Mouse (Mus musculus) left cerebral cortex, adult 2 months (tissue): ENCODE measurements around the gene Sema7a. TPM values are rescaled to one million over a fixed set of nuclear protein-coding genes. Genes with fewer than 3 reads are reported as not detected.

Source experiments
- DNase-seq, 2 experiments: peaks; one replicate each; pipeline ENCODE4 v3.0.0; 2021 to 2022; ENCODE audit warnings: low spot score in 2 of 2, mixed read lengths in 1 of 2; ENCODE audit errors: extremely low spot score in 1 of 2
- H3K27ac ChIP-seq: fragments of 200-600 bp; 2 replicates; pipeline ENCODE4 v1.8.1; 2022
- H3K4me3 ChIP-seq: fragments of 200-600 bp; 2 replicates; pipeline ENCODE4 v1.8.1; 2022
- CTCF ChIP-seq: fragments of 200-600 bp; IDR thresholded peaks from 2 replicates; pipeline ENCODE4 v1.8.1; 2022; ENCODE audit warnings: antibody characterized with exemption, mild to moderate bottlenecking, moderate library complexity
- intact Hi-C: fragments of 180-260 bp; cut with DNase I; formaldehyde crosslinking; loops from one replicate; pipeline ENCODE4 v1.15.1; 2025
- total RNA-seq, 2 experiments: library from RNA; stranded (reverse); gene quantifications; 2 replicates each; pipeline ENCODE4 v1.2.3; 2021

Gene Sema7a
- total RNA-seq, 2 experiments from 2014 or later: 151 to 160 TPM

DNA sequence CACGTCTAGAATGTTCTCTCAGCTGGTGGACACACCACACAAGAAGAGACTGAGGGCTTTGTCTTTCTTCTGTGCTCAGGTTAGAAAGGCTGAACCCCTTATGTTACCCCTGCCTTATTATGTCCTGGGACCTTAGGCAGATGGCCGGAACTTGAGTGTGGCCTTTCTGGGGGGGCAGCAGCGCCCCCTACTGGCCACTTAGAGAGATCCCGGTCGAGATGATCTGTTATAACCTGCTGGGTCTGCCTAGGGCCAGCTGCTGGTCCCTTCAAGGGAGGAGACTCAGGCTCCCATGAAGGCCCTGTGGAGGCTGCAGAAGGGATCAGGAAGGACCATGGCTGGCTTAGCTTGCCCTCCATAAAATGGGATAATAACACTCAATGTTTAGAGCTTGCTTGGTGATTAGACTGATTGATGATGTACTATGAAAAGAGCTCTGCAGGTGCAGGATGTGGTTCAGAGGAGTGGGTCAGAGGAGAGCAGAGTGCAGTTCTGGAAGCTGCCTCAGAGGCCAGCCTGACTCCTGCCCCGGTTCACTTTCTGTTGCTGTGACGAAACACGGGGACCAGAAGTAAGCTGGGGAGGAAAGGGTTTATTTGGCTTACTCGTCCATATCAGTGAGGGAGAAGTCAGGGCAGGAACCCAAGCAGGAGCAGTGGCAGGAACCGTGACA lies 50.7 kb downstream of the Sema7a start:
- no peak for DNase-seq
- Histone ChIP-seq H3K4me3 (no peak overlapping the region), H3K27ac (no peak overlapping the region)
- peak; percentile 86 for TF ChIP-seq CTCF
- intact Hi-C loops: loop anchor here (1.0 kb wide), 1 partner anchor 55 kb away; no protein-coding TSS in a partner anchor

DNA sequence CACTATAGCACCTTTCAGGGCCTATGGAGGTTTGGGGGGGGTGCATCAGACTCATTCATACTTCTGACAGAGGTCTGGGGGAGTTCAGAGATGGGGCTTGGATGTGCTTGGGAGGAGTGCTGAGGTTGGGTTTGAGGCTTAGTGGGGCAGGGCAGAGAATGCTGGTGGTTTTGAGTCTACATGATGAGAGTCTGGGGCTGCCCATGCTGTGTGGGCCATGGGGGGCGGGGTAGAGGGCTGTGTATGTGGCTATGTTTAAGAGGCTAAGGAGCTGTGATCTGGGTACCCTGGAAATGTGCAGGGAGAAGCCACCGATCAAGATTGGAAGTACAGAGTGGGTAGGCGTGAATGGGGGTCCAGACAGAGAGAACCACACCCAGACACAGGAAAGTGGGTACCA lies 52.1 kb downstream of the Sema7a start:
- no peak overlapping the region for H3K4me3 ChIP-seq
- intact Hi-C loops: no loop called here
- no peak for DNase-seq
- H3K27ac ChIP-seq: no peak overlapping the region
- TF ChIP-seq CTCF: no peak

DNA sequence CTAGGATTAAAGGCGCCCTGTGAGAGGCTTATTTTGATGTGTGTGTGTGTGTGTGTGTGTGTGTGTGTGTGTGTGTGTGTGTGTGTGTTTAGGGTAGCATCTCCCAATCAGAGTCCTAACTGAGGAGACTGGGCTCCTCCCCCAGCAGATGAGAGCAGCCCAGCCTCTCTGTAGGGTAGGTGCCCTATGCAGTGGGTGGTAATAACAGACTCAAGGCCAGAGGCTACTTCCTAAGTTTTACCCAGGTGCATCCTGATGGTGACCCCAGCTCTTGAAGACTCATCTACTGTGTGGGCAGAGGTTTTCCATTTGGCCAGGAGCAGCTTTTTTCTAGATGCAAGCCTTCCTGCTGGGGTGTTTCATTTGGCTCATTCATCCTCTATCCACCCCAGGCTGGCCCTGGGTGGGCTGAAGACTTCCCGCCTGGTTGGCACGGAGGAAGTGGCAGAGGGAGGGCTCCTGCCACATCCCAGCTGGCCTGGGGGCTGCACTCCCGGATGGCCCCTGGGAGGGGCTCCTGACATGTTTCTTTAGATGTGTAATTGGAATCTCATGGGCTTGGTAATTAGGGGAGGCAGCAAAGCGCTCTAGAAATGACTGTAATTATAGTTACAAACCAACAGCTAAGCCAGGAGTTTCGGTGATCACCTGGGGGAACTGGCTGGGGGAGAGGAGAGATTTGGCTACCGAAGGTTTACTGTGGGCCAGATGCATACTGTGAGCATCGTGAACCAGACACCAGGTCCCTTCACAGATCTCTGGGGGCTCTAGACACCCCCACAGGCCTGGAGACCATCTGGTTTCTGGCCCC lies 53.1 kb downstream of the Sema7a start:
- TF ChIP-seq CTCF: no peak
- Histone ChIP-seq H3K4me3 (no peak overlapping the region), H3K27ac (no peak overlapping the region)
- no peak for DNase-seq
- intact Hi-C loops: no loop called here

DNA sequence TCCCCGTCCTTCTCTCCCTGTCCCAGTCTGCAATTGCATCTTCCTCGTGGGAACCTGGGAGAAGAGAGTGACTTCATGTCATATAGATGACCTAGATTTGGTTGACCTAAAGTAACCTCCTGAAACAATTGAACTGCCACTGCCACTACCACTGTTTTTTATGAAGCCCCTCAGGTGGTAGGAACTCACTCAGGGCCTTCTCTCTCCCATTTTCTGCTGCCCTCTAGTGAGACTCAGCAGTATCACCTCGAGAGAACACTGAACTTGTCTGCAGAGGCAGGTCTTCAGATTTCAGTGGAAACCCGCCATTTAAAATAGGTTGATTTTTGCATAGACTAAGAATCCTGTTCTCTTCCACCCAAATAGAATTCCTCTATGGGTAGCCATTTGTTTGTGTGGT lies 55.4 kb downstream of the Sema7a start:
- Histone ChIP-seq H3K27ac (no peak overlapping the region), H3K4me3 (no peak overlapping the region)
- DNase-seq: no peak
- peak; percentile 76 for TF ChIP-seq CTCF
- intact Hi-C loops: loop anchor here (5.0 kb wide), 2 partner anchors 233 to 338 kb away; no protein-coding TSS in a partner anchor

DNA sequence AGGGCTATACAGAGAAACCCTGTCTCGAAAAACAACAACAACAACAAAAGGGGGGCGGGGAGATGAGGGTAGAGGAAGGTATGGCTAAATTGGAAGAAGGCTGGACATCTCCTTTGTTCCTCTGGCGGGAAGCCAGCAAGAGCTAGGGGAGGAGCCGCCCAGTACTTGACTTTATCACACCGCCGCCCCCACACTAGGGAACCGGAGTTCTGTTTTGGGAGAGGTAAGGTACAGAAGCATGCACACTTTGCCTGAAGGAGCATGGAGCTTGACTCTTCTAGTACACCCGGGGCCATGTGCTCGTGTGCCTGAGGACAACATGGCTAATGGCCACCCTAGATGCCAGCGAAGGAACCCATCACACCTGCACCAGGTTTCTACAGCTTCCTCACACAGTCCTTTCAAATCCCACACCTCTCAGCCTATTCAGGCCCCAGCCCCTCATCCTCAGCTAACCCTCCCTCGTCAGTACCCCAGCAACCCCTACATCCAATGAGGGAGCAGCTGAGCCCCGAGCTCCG lies 57.7 kb downstream of the Sema7a start:
- Histone ChIP-seq H3K4me3 (peak overlapping the region; percentile 50), H3K27ac (peak overlapping the region; percentile 69)
- no peak for TF ChIP-seq CTCF
- intact Hi-C loops: loop anchor here (1.0 to 5.0 kb wide), 5 partner anchors 58 to 340 kb away; no protein-coding TSS in a partner anchor
- no peak for DNase-seq

DNA sequence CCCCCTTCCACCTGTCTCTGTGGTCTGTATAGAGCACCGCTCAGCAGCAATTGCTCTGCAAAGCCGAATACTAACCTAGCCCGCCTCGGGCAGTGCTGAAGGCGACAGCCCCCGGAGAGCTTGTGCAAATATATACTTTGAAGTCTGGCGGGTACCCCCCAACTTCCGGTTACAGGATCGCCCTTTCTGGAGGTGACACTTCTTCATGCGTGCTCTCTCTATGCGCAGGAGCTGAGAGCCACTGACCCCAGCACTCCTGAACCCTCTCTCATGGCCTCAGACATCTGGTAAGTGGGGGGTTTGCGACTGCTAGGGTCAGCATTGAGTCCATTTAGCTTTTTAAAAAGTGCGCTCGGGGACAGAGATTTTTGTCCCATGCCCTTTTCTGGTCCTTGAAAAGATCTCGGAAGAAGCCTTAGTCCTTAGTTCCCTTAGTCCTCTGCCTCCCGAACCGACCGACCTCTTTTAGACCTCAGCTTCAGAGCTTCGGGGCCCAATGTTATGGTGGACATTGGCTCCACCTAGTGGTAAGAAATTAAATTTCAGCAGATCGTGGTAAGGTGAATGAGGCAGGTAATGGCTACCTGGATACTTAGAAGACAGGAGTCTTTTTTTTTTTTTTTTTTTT lies 58.2 kb downstream of the Sema7a start:
- TF ChIP-seq CTCF: peak; percentile 75
- Histone ChIP-seq H3K4me3 (peak overlapping the region; percentile 50), H3K27ac (peak overlapping the region; percentile 69)
- DNase-seq: peak; percentile 53 to 54
- intact Hi-C loops: loop anchor here (1.0 to 5.0 kb wide), 5 partner anchors 59 to 341 kb away; no protein-coding TSS in a partner anchor

DNA sequence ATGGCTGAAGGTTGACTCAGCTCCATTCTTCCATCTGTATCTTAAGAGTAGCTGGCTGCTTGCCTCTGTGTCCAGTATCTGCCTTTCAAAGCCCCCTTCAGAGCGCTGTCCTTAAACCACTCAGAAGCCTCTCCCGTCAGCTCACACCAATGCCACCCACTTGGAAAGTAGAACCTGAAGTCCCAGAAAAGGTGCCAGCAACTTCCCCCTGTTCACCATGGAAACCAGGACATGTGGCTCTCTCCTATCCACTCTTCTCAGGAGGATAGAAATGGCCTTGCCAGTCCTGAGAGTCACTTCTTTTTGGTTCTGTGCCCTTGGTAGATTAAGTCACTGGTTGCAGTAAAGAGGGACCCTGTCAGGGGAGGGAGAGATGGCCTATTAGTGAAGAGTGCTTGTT lies 58.8 kb downstream of the Sema7a start:
- no peak for TF ChIP-seq CTCF
- DNase-seq: no peak
- intact Hi-C loops: loop anchor here (1.0 to 5.0 kb wide), 5 partner anchors 59 to 341 kb away; no protein-coding TSS in a partner anchor

DNA sequence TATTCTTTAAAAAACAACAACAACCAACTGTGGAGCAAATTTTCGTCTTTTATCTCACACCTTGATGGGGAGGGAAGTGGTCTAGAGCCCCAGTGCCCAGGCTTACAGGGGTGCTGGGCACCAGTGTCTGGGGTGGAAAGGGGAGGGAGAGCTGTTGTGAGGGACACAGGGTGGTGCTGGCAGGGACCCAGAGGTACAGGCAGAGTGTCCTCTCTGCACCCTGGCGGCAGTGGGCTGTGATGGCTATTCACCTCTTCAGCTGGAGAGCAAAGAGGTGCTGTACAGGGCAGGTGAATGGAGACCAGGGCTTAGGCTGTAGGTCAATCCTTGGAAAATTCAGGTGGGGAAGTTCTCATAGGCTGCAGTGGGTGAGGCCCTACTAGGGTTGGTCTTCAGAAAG lies 59.8 kb downstream of the Sema7a start:
- TF ChIP-seq CTCF: no peak; the same call in 1 of the 2 replicates
- H3K27ac ChIP-seq: no peak overlapping the region
- no peak for DNase-seq
- H3K4me3 ChIP-seq: no peak overlapping the region
- intact Hi-C loops: loop anchor here (5.0 kb wide), 2 partner anchors 237 to 342 kb away; no protein-coding TSS in a partner anchor

More for the DNA sequence above, 58.8 kb downstream of the Sema7a start:
- Histone ChIP-seq H3K4me3 (peak overlapping the region; percentile 50), H3K27ac (peak overlapping the region; percentile 38; the same call in 1 of the 2 replicates)

DNA sequence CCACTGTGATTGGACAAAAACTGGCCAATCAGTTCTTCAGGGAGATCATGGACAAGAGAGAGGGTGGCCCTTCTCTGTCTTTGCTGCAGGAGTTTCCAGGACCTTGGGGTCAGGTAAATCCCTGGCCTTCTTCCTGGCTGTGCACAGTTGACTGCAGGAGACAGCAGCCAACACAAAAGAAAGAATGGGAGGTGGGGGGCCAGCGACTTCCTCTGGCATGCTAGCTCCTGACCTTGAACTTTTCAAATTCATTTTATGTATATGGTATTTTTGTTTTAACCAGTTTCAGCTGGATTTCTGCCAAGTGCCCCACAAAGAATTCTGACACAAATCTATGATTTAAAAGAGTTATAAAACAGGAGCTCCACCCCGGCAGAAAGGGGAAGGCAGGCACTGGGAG lies 63.4 kb downstream of the Sema7a start:
- no peak for TF ChIP-seq CTCF

DNA sequence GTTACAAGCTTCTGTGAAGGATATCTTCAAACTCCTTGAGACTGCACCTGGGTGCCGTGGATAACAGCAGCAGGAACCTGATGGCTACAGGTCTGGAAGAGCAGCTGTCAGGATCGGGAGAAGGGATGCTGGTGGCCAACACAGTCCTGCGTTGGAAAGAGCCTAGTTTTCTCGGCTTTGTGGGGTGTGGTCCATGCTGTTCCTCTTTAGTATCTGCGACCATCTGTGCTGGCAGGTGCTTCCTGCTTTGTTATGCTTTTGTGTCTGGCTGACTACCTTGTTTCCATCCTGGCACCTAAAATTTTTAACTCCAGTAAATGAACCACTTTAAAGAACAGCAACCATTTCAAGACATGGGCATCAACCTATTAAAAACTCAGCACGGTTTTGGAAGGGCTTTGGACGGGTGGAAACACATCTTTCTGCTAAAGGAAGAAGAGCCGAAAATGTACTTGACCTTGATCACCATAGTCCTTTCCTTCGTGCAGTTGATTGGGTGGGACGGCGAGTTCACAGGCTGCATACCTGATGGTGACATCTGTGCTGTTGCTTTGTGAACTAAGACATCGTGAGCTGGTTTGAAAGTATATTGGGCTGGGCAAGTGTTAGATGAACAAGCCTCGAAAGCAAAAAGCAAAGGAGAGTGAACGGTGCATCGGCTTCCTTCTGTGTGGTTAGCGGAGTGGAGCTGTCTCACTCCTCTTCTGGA lies 66.0 kb downstream of the Sema7a start, which contains the start of gene Cyp11a1:
Gene Cyp11a1 (plus strand): TSS at position 659 of the 709 bp plus-strand sequence.
- intact Hi-C loops: no loop called here

More for the DNA sequence above, 63.4 kb downstream of the Sema7a start:
- H3K4me3 ChIP-seq: no peak overlapping the region
- no peak overlapping the region for H3K27ac ChIP-seq
- intact Hi-C loops: no loop called here
- DNase-seq: no peak

More for the DNA sequence above, 66.0 kb downstream of the Sema7a start, which contains the start of gene Cyp11a1:
- H3K27ac ChIP-seq: no peak within 1 kb of the TSS
- no peak within 1 kb of the TSS for H3K4me3 ChIP-seq
- DNase-seq: no peak
- TF ChIP-seq CTCF: no peak
